Mouse (Mus musculus) gastrocnemius, postnatal 36 days (tissue): ENCODE data around the gene Insl5. TPM values are rescaled to one million over a fixed set of nuclear protein-coding genes. Genes with fewer than 3 reads are reported as not detected.

Experiments
- total RNA-seq, 2 experiments: library from RNA; stranded (reverse); gene quantifications; 2 replicates each; pipeline ENCODE4 v1.2.3; 2021

Insl5 gene
- total RNA-seq, 2 experiments from 2014 or later = not detected

Other genes starting within 250 kb of the Insl5 start
- under 1 TPM in 1 of 2 experiments, not detected in 1; 0.36 TPM for gene Tctex1d1, start 48.2 kb downstream of the Insl5 start, total RNA-seq
- 10 to 100 TPM; 15.6 to 20.1 TPM for gene Mier1, start 87.5 kb upstream of the Insl5 start, total RNA-seq
- under 1 TPM; 0.44 to 0.87 TPM for gene Wdr78, start 87.7 kb upstream of the Insl5 start, total RNA-seq
- gene Slc35d1, start 188.3 kb upstream of the Insl5 start, total RNA-seq = 1 to 10 TPM; 4.4 to 4.7 TPM